Mouse (Mus musculus) myocyte (in vitro differentiated cells): ENCODE results near the gene Abcf2. TPM values are rescaled to one million over a fixed set of nuclear protein-coding genes. Genes with fewer than 3 reads are reported as not detected.

Experiments used
- H3K27me3 ChIP-seq: one replicate; pipeline ENCODE4 v1.6.1; 2011; ENCODE audit not compliant: control insufficient read depth, insufficient read depth, insufficient read length
- H3K36me3 ChIP-seq: one replicate; pipeline ENCODE4 v1.6.1; 2011; ENCODE audit not compliant: control insufficient read depth, insufficient read depth
- H3K4me2 ChIP-seq: one replicate; pipeline ENCODE4 v1.6.1; 2011; ENCODE audit warnings: low read depth, control low read depth
- H3K4me3 ChIP-seq: one replicate; pipeline ENCODE4 v1.5.1; 2011; ENCODE audit warnings: mild to moderate bottlenecking, control low read depth, moderate library complexity
- H3K79me2 ChIP-seq: one replicate; pipeline ENCODE4 v1.6.1; 2011; ENCODE audit not compliant: control insufficient read depth, insufficient read depth
- H3ac ChIP-seq: one replicate; pipeline ENCODE4 v1.6.1; 2011; ENCODE audit not compliant: control insufficient read depth, insufficient read length
- CEBPB ChIP-seq: IDR thresholded peaks from 2 replicates; pipeline ENCODE4 v1.6.1; 2011; ENCODE audit warnings: mild to moderate bottlenecking, moderate library complexity; ENCODE audit not compliant: poor library complexity, insufficient read depth, severe bottlenecking
- E2F4 ChIP-seq: IDR thresholded peaks from one replicate; pipeline ENCODE4 v1.6.1; 2011; ENCODE audit warnings: mild to moderate bottlenecking, control low read depth, moderate library complexity; ENCODE audit not compliant: insufficient read depth
- MAX ChIP-seq: IDR thresholded peaks from one replicate; pipeline ENCODE4 v1.6.1; 2011; ENCODE audit warnings: low read depth, mild to moderate bottlenecking, control low read depth
- MYOD1 ChIP-seq, 3 experiments: IDR thresholded peaks; one replicate each; pipeline ENCODE4 v1.6.1; 2011; ENCODE audit warnings: control low read depth in 2 of 3, low read depth in 2 of 3, mild to moderate bottlenecking in 2 of 3, moderate library complexity in 1 of 3; ENCODE audit not compliant: insufficient read length in 2 of 3, control insufficient read depth in 1 of 3
- MYOG ChIP-seq, 3 experiments: IDR thresholded peaks; one replicate each; pipeline ENCODE4 v1.6.1; 2011; ENCODE audit warnings: control low read depth in 2 of 3, low read depth in 2 of 3, mild to moderate bottlenecking in 2 of 3; ENCODE audit not compliant: insufficient read length in 2 of 3, control insufficient read depth in 1 of 3, insufficient read depth in 1 of 3
- POLR2A ChIP-seq: IDR thresholded peaks from one replicate; pipeline ENCODE4 v1.6.1; 2011; ENCODE audit warnings: low read depth, mild to moderate bottlenecking, control low read depth, moderate library complexity; ENCODE audit not compliant: insufficient read length
- POLR2AphosphoS2 ChIP-seq: IDR thresholded peaks from one replicate; pipeline ENCODE4 v1.6.1; 2011; ENCODE audit warnings: low read depth, control low read depth; ENCODE audit not compliant: insufficient read length
- REST ChIP-seq: IDR thresholded peaks from one replicate; pipeline ENCODE4 v1.6.1; 2011; ENCODE audit warnings: mild to moderate bottlenecking, control low read depth, moderate library complexity; ENCODE audit not compliant: insufficient read depth, insufficient read length
- SRF ChIP-seq: IDR thresholded peaks from one replicate; pipeline ENCODE4 v1.6.1; 2011; ENCODE audit warnings: low read depth; ENCODE audit not compliant: control insufficient read depth, insufficient read length
- TCF12 ChIP-seq: IDR thresholded peaks from one replicate; pipeline ENCODE4 v1.6.1; 2011; ENCODE audit warnings: mild to moderate bottlenecking, control low read depth; ENCODE audit not compliant: poor library complexity, insufficient read depth, severe bottlenecking
- TCF3 ChIP-seq: IDR thresholded peaks from one replicate; pipeline ENCODE4 v1.6.1; 2011; ENCODE audit warnings: low read depth, control low read depth; ENCODE audit not compliant: insufficient read length
- USF1 ChIP-seq: IDR thresholded peaks from one replicate; pipeline ENCODE4 v1.6.1; 2011; ENCODE audit warnings: low read depth, mild to moderate bottlenecking, control low read depth, moderate library complexity
- polyA plus RNA-seq: library from polyadenylated mRNA; unstranded; fragments of >200 nt; fragmentation: generic; extraction: Trizol; gene quantifications from one replicate; pipeline ENCODE4 v1.2.1, GENCODE M21; 2012; ENCODE audit warnings: missing spikeins

Gene Abcf2
- polyA plus RNA-seq, 1 experiment = 137 TPM

- no peak overlapping the region for H3K4me2 ChIP-seq
- H3ac ChIP-seq = no peak overlapping the region
- no peak overlapping the region for H3K4me3 ChIP-seq
- TF ChIP-seq SRF = no peak
- no peak for TF ChIP-seq REST
- TF ChIP-seq MYOG (IDR thresholded peaks at IDR 0.05; ENCODE audit: control insufficient read depth in 1 of 3, insufficient read depth in 1 of 3, insufficient read length in 2 of 3, low read depth in 2 of 3) = no peak
- TF ChIP-seq USF1 = no peak
- TF ChIP-seq MAX = no peak
- TF ChIP-seq MYOD1 (IDR thresholded peaks at IDR 0.05; ENCODE audit: control insufficient read depth in 1 of 3, insufficient read length in 2 of 3, low read depth in 2 of 3) = no peak
- TF ChIP-seq E2F4 = no peak
- TF ChIP-seq TCF12 = no peak
- TF ChIP-seq POLR2A = no peak
- no peak for TF ChIP-seq POLR2AphosphoS2
- no peak for TF ChIP-seq CEBPB
- no peak for TF ChIP-seq TCF3
- H3K79me2 ChIP-seq = no peaks in the 10 kb centered on the region
- H3K27me3 ChIP-seq = peaks cover 50% of the 10 kb centered on the region
- no peaks in the 10 kb centered on the region for H3K36me3 ChIP-seq
Measured at GRCm38 (mm10) chr5:24521366-24521765, 55.9 kb downstream of the Abcf2 start.

Other genes starting within 250 kb of the Abcf2 start
- gene Kcnh2, start 225.9 kb downstream of the Abcf2 start, polyA plus RNA-seq = 10.3 TPM
- 0.92 TPM for gene Nos3, start 212.7 kb downstream of the Abcf2 start, polyA plus RNA-seq
- gene Atg9b, start 185.3 kb downstream of the Abcf2 start, polyA plus RNA-seq = 4.0 TPM
- 37.7 TPM for gene Abcb8, start 183.8 kb downstream of the Abcf2 start, polyA plus RNA-seq
- gene Asic3, start 164.1 kb downstream of the Abcf2 start, polyA plus RNA-seq = 0.24 TPM
- 30.0 TPM for gene Cdk5, start 153.9 kb downstream of the Abcf2 start, polyA plus RNA-seq
- gene Slc4a2, start 153.6 kb downstream of the Abcf2 start, polyA plus RNA-seq = 96.4 TPM
- 124 TPM for gene Fastk, start 132.2 kb downstream of the Abcf2 start, polyA plus RNA-seq
- 14.2 TPM for gene Tmub1, start 129.6 kb downstream of the Abcf2 start, polyA plus RNA-seq
- gene Agap3, start 125.3 kb downstream of the Abcf2 start, polyA plus RNA-seq = 119 TPM
- gene Gbx1, start 50.3 kb downstream of the Abcf2 start, polyA plus RNA-seq = 2.5 TPM
- gene Asb10, start 36.5 kb downstream of the Abcf2 start, polyA plus RNA-seq = 0.77 TPM
- gene 4931409K22Rik, start 20.7 kb downstream of the Abcf2 start, polyA plus RNA-seq = not detected
- gene Chpf2, start 9.3 kb upstream of the Abcf2 start, polyA plus RNA-seq = 39.5 TPM
- 128 TPM for gene Smarcd3, start 46.9 kb upstream of the Abcf2 start, polyA plus RNA-seq
- 28.5 TPM for gene Nub1, start 108.1 kb upstream of the Abcf2 start, polyA plus RNA-seq
- not detected for gene Wdr86, start 153.3 kb upstream of the Abcf2 start, polyA plus RNA-seq
- not detected for gene Crygn, start 180.5 kb upstream of the Abcf2 start, polyA plus RNA-seq